Mouse (Mus musculus): ENCODE results near the gene Lclat1. TPM values are rescaled to one million over a fixed set of nuclear protein-coding genes. Genes with fewer than 3 reads are reported as not detected.

Lclat1 gene
- polyA plus RNA-seq, 1 experiment from 2014 or later, result 11.3 TPM

DNA sequence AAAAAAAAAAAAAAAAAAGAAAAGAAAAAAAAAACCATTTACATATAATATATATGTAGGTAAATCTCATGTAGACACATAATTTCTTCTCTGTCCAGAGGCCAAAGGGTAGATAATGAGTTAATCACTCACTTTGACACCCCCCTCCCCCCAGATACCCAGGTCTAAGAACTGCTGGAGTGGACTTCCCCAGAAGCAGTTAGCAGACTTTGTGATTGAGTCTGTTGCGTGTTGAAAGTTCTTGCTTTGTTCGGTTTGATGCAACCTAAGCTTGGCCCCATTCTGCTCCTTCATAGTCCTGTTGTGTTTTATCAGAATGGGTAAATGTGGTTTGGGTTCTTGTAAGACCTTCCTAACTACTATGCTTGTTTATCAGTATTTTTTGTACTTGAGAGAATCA, 45.9 kb downstream of the Lclat1 start:
- H3K4me2 ChIP-seq, result no peak overlapping the region
- H3K27me3 ChIP-seq (replicated peaks), result no peaks in the 10 kb centered on the region
- WGBS, result 85% methylated on average over 2 of the region's 2 CpGs
- no peaks in the 10 kb centered on the region for H3K36me3 ChIP-seq
- ATAC-seq (ENCODE audit: insufficient read depth, low FRiP score, low read depth), result no peak
- no peaks in the 10 kb centered on the region for H3K9me3 ChIP-seq
- no peaks in the 10 kb centered on the region for H3K4me1 ChIP-seq
- no peak overlapping the region for H3K9ac ChIP-seq
- H3K4me3 ChIP-seq (replicated peaks), result no peak overlapping the region
- H3K27ac ChIP-seq, result no peak overlapping the region

DNA sequence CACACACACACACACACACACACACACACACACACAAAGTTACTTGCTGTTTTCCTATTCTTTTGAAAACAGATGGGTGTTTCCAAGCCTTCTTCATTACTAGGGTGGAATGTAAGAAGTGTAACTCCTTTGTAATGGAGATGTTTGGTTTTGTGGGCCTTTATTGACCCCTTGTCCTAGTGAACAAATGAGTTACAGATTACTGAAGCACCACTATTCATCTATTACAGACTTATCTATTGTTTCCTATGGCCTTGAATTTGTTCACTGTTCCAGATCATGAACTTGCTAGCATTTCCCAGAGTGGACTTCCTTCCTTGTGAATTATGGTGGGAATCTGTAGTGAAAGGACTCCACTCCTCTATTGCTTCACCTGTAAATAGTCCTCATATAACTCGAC, 48.8 kb downstream of the Lclat1 start:
- Histone ChIP-seq H3K27ac (no peak overlapping the region), H3K4me3 (replicated peaks) (no peak overlapping the region), H3K4me1 (no peaks in the 10 kb centered on the region), H3K27me3 (replicated peaks) (no peaks in the 10 kb centered on the region), H3K9me3 (no peaks in the 10 kb centered on the region), H3K4me2 (no peak overlapping the region), H3K9ac (no peak overlapping the region), H3K36me3 (no peaks in the 10 kb centered on the region)
- no peak for ATAC-seq (ENCODE audit: insufficient read depth, low FRiP score, low read depth)
- 69% methylated on average over 1 of the region's 1 CpGs for WGBS

DNA sequence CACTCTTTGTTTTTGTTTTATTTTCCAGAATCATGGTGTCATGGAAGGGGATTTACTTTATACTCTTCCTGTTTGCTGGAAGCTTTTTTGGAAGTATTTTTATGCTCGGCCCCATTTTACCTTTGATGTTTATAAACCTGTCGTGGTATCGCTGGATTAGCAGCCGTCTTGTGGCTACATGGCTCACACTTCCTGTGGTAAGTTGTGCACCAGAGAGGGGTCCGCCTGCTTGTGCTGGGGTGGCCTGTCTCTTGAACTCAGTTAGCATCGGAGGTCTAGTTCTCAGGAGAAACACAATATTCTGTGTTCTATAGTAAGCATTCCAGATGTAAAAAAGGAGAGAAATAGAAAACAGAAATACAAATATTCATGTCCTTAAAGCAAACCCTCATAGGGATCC, 54.0 kb downstream of the Lclat1 start:
- H3K27me3 ChIP-seq (replicated peaks), result no peaks in the 10 kb centered on the region
- H3K9ac ChIP-seq, result no peak overlapping the region
- no peak overlapping the region for H3K4me2 ChIP-seq
- 56% methylated on average over 6 of the region's 6 CpGs for WGBS
- no peak overlapping the region for H3K27ac ChIP-seq
- H3K4me3 ChIP-seq (replicated peaks), result no peak overlapping the region
- H3K4me1 ChIP-seq, result no peaks in the 10 kb centered on the region
- no peak for ATAC-seq (ENCODE audit: insufficient read depth, low FRiP score, low read depth)
- H3K9me3 ChIP-seq, result no peaks in the 10 kb centered on the region
- peaks cover 5% of the 10 kb centered on the region; the same call in 1 of the 2 replicates for H3K36me3 ChIP-seq

DNA sequence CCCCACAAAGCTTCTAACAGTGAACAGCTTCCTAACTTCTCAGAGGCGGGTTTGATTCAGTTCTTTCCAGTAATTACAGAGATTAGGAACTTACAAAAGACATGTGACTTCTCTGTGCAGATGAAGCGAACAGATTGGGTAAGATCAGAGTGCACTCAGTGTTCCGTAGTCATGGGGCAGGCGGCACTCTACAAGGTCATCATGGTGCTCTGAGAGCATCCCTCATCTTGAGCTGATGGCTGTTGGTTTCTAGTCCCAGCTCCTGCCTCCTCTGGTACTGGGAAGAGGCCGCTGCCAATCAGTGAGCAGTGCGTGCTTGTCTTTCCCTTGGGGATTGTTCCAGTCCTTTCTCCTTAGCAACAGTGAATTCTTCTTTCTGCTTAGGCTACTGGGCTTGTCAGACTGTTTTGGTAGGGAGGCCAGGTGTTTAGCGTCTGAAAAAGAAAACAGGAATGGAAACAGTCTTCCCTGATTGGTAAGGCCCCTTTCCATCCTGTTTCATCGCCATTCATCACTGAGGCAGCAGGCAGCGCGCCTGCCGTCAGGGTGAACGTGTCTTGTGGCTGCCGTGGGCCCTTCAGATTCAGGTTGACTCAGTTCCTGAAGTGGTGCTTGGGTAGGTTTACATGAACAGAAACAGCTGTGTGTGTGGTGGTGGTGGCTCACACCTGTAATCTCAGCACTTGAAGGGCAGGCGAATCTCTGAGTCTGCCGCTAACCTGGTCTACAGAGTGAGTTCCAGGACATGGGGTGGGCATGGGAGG, 54.8 kb downstream of the Lclat1 start:
- peaks cover 5% of the 10 kb centered on the region; the same call in 1 of the 2 replicates for H3K36me3 ChIP-seq
- H3K27ac ChIP-seq, result no peak overlapping the region
- H3K9ac ChIP-seq, result no peak overlapping the region
- no peaks in the 10 kb centered on the region for H3K27me3 ChIP-seq (replicated peaks)
- 73% methylated on average over 15 of the region's 15 CpGs for WGBS
- H3K4me3 ChIP-seq (replicated peaks), result no peak overlapping the region
- H3K4me1 ChIP-seq, result no peaks in the 10 kb centered on the region
- ATAC-seq (ENCODE audit: insufficient read depth, low FRiP score, low read depth), result no peak
- H3K4me2 ChIP-seq, result no peak overlapping the region
- no peaks in the 10 kb centered on the region for H3K9me3 ChIP-seq

DNA sequence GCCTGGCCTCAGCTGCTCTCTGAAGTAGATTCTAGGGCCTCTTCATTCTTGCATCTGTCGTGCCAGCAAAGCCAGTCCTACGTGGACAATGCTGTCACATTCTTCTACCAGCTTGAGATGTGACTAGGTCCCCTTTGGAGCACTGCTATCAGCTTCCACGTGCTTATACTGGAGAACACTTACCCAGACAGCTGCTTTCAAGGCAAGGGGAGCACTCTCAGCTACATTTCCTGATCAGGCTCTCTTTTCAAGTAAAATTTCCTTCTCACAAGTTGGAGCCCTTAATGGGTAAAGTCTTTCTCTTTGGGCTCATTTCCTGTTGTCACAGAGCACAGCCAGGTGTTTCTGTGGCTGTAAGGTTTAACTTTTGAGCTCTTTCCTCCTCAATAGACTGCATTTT, 55.8 kb downstream of the Lclat1 start:
- no peak overlapping the region for H3K9ac ChIP-seq
- WGBS, result 57% methylated on average over 3 of the region's 3 CpGs
- H3K4me2 ChIP-seq, result no peak overlapping the region
- no peaks in the 10 kb centered on the region for H3K9me3 ChIP-seq
- no peaks in the 10 kb centered on the region for H3K27me3 ChIP-seq (replicated peaks)
- H3K36me3 ChIP-seq, result peaks cover 5% of the 10 kb centered on the region; the same call in 1 of the 2 replicates
- H3K4me3 ChIP-seq (replicated peaks), result no peak overlapping the region
- no peak overlapping the region for H3K27ac ChIP-seq
- ATAC-seq (ENCODE audit: insufficient read depth, low FRiP score, low read depth), result no peak
- no peaks in the 10 kb centered on the region for H3K4me1 ChIP-seq

DNA sequence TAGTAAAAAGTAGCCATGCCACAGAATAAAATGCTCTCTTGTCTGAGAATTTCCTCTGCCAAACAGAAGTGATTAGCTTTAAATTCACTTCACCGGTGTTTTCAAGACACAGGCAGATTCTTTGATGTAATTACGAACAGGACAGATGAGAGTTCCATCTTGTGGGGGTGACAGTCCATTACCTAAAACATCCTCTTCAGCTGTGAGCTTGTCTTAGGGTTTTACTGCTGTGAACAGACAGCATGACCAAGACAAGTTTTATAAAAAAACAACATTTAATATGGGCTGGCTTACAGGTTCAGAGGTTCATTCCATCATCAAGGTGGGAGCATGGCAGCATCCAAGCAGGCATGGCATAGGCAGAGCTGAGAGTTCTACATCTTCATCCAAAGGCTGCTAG, 56.3 kb downstream of the Lclat1 start:
- Histone ChIP-seq H3K4me2 (no peak overlapping the region), H3K36me3 (peaks cover 5% of the 10 kb centered on the region; the same call in 1 of the 2 replicates), H3K4me1 (no peaks in the 10 kb centered on the region), H3K27me3 (replicated peaks) (no peaks in the 10 kb centered on the region), H3K9me3 (no peaks in the 10 kb centered on the region), H3K9ac (no peak overlapping the region), H3K27ac (no peak overlapping the region), H3K4me3 (replicated peaks) (no peak overlapping the region)
- no peak for ATAC-seq (ENCODE audit: insufficient read depth, low FRiP score, low read depth)
- 75% methylated on average over 2 of the region's 2 CpGs for WGBS

DNA sequence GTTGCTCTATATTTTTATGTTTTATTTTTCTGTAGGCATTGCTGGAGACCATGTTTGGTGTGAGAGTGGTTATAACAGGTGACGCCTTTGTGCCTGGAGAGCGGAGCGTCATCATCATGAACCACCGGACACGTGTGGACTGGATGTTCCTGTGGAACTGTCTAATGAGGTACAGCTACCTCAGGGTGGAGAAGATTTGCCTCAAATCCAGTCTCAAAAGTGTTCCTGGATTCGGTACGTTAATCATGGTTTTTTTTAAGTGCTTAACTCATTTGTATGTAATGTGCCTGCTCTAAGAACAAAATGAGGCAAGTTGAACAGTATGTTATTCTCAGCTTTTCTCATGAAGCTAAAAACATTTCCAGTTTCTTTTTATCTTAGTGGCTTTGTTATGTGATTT, 61.7 kb downstream of the Lclat1 start:
- H3K4me1 ChIP-seq, result peaks cover 3% of the 10 kb centered on the region; the same call in 1 of the 2 replicates
- no peak overlapping the region for H3K4me3 ChIP-seq (replicated peaks)
- no peak overlapping the region for H3K4me2 ChIP-seq
- no peaks in the 10 kb centered on the region for H3K9me3 ChIP-seq
- H3K27me3 ChIP-seq (replicated peaks), result no peaks in the 10 kb centered on the region
- peaks cover 8% of the 10 kb centered on the region; the same call in 1 of the 2 replicates for H3K36me3 ChIP-seq
- ATAC-seq (ENCODE audit: insufficient read depth, low FRiP score, low read depth), result no peak
- 95% methylated on average over 7 of the region's 7 CpGs for WGBS
- H3K27ac ChIP-seq, result no peak overlapping the region
- H3K9ac ChIP-seq, result no peak overlapping the region

DNA sequence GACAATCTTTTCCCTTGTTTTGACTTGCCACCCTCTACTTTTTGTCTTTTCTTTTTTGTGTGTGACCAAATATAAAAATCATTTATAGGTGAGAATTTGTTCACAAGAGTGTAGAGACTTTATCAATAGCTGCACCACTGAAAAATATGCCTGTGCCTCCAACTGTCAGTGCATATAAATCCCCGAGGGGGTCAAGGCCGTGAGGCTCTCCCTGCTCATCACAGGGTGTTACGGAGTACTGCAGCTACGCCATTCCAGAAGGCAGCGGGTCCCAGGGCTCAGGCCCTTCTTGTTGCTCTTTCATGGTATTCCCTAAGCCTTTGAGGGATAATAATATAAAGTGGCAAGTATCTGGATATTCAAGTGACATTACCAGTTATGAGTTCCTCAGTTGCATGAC, 62.4 kb downstream of the Lclat1 start:
- H3K27ac ChIP-seq, result no peak overlapping the region
- no peak overlapping the region for H3K9ac ChIP-seq
- 0 out of 2 replicates have a peak, but pooled peaks cover 3% of the 10 kb centered on the region for H3K36me3 ChIP-seq
- no peak overlapping the region for H3K4me3 ChIP-seq (replicated peaks)
- no peak for ATAC-seq (ENCODE audit: insufficient read depth, low FRiP score, low read depth)
- peaks cover 9% of the 10 kb centered on the region for H3K4me1 ChIP-seq
- H3K4me2 ChIP-seq, result no peak overlapping the region
- 87% methylated on average over 5 of the region's 5 CpGs for WGBS
- no peaks in the 10 kb centered on the region for H3K9me3 ChIP-seq
- no peaks in the 10 kb centered on the region for H3K27me3 ChIP-seq (replicated peaks)

DNA sequence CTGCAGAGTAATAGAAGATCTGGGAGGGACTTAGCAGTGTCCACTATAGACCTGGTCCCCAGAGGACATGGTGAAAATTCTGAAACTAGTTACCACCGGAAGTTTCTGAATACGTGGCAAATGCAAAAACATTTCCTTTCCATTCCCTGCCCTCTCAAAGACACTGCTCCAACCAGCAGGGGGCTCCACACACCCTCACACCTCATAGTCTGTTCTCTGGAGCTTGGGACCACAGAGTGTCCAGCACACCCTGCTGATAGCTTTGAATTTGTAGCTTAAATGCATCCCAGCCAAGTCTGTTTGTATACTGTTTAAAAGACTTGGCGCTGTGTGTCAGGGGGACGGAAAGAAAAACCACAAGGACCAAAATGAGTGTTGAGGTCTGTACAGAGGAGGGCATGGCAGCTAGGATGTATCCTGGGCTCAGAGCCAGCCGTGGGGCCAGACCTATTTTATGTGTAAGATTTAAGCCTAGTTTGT, 66.3 kb downstream of the Lclat1 start:
- Histone ChIP-seq H3K4me1 (peaks cover 9% of the 10 kb centered on the region), H3K27me3 (replicated peaks) (no peaks in the 10 kb centered on the region), H3K9me3 (no peaks in the 10 kb centered on the region), H3K4me2 (no peak overlapping the region), H3K4me3 (replicated peaks) (no peak overlapping the region), H3K36me3 (0 out of 2 replicates have a peak, but pooled peaks cover 3% of the 10 kb centered on the region), H3K27ac (peak overlapping the region; percentile 26; the same call in 1 of the 2 replicates), H3K9ac (no peak overlapping the region)
- 38% methylated on average over 5 of the region's 5 CpGs for WGBS
- ATAC-seq (ENCODE audit: insufficient read depth, low FRiP score, low read depth), result peak; percentile 73

DNA sequence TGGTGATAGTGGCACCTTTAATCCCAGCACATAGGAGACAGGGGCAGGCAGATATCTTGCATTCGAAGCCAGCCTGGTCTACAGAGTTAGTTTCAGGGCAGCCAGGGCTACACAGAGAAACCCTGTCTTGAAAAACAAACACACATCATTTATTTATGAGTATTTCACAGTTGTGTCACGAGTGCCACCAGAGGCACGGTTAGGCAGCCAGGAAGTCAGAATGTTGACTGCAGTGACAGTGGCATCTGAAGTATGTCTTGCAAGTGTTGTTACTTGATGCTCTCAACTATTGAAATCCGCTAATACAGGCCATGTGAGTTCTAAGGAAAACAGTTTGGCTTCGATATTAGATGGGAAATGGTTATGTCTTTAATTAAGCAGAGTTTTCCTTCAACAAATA, 67.9 kb downstream of the Lclat1 start:
- WGBS, result 74% methylated on average over 5 of the region's 5 CpGs
- no peak overlapping the region for H3K9ac ChIP-seq
- H3K4me3 ChIP-seq (replicated peaks), result no peak overlapping the region
- H3K27me3 ChIP-seq (replicated peaks), result no peaks in the 10 kb centered on the region
- no peak overlapping the region for H3K27ac ChIP-seq
- no peaks in the 10 kb centered on the region for H3K36me3 ChIP-seq
- H3K9me3 ChIP-seq, result no peaks in the 10 kb centered on the region
- no peak overlapping the region for H3K4me2 ChIP-seq
- peaks cover 9% of the 10 kb centered on the region for H3K4me1 ChIP-seq
- ATAC-seq (ENCODE audit: insufficient read depth, low FRiP score, low read depth), result no peak

DNA sequence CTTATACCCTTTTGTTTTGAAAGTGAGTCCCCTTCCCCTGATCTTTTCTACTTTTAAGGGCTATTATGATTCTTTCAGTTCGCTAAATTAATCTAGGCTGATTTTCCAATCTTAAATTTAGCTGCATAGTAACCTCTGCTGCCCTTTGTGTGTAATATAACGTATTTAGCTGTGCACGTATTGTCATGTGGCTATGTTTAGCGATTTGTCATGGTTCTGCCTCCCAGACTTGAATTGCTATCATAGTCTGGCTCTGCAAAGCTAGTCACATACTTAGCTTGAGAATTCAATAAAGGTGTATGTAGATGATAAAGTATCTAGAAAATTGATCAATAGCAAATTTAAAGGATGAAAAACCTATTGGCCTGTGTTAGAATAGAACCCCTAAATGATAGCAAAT, 69.3 kb downstream of the Lclat1 start:
- Histone ChIP-seq H3K4me1 (peaks cover 9% of the 10 kb centered on the region), H3K27me3 (replicated peaks) (no peaks in the 10 kb centered on the region), H3K36me3 (no peaks in the 10 kb centered on the region), H3K9me3 (no peaks in the 10 kb centered on the region), H3K9ac (no peak overlapping the region), H3K4me2 (no peak overlapping the region), H3K4me3 (replicated peaks) (no peak overlapping the region), H3K27ac (no peak overlapping the region)
- WGBS, result 89% methylated on average over 4 of the region's 4 CpGs
- ATAC-seq (ENCODE audit: insufficient read depth, low FRiP score, low read depth), result no peak

DNA sequence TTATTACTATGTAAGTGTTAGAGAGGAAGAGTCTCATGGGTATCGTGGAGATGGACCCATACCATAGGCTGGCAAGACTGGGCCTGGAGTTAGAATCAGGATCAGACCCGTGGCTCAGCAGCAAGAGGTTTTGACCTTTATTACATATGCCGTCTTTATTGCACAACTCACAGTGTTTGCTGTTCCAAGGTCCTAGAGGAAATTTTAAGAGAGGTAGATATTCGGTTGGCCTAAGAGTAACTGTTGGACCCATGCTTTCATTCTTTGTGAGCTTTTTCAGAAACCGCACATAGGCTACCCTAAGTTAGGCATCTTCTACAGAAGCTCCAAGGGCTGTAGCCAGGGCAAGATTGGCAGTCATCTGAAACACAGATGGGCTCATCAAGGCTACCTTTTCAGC, 79.1 kb downstream of the Lclat1 start:
- no peak for ATAC-seq (ENCODE audit: insufficient read depth, low FRiP score, low read depth)
- H3K4me2 ChIP-seq, result no peak overlapping the region
- H3K36me3 ChIP-seq, result no peaks in the 10 kb centered on the region
- no peak overlapping the region for H3K27ac ChIP-seq
- WGBS, result 92% methylated on average over 5 of the region's 5 CpGs
- no peak overlapping the region for H3K9ac ChIP-seq
- H3K4me1 ChIP-seq, result no peaks in the 10 kb centered on the region
- H3K27me3 ChIP-seq (replicated peaks), result no peaks in the 10 kb centered on the region
- H3K9me3 ChIP-seq, result no peaks in the 10 kb centered on the region
- no peak overlapping the region for H3K4me3 ChIP-seq (replicated peaks)
